Mouse (Mus musculus): ENCODE data around the gene Mis18bp1. TPM values are rescaled to one million over a fixed set of nuclear protein-coding genes. Genes with fewer than 3 reads are reported as not detected.

Gene Mis18bp1
- total RNA-seq (2021) (1 to 10 TPM in 1 of 2 experiments, under 1 TPM in 1; 0.23 to 1.1 TPM), polyA plus RNA-seq (2012; rRNA removed) (0.02 and 0.09 TPM in 2 replicates)
- long read RNA-seq, full-length matches to known transcripts, result 1 of 1 reads
- long read RNA-seq, partial matches to known transcripts, result 0 of 1 reads
- long read RNA-seq, other reads (novel, unspliced or antisense), result 0 of 1 reads

DNA sequence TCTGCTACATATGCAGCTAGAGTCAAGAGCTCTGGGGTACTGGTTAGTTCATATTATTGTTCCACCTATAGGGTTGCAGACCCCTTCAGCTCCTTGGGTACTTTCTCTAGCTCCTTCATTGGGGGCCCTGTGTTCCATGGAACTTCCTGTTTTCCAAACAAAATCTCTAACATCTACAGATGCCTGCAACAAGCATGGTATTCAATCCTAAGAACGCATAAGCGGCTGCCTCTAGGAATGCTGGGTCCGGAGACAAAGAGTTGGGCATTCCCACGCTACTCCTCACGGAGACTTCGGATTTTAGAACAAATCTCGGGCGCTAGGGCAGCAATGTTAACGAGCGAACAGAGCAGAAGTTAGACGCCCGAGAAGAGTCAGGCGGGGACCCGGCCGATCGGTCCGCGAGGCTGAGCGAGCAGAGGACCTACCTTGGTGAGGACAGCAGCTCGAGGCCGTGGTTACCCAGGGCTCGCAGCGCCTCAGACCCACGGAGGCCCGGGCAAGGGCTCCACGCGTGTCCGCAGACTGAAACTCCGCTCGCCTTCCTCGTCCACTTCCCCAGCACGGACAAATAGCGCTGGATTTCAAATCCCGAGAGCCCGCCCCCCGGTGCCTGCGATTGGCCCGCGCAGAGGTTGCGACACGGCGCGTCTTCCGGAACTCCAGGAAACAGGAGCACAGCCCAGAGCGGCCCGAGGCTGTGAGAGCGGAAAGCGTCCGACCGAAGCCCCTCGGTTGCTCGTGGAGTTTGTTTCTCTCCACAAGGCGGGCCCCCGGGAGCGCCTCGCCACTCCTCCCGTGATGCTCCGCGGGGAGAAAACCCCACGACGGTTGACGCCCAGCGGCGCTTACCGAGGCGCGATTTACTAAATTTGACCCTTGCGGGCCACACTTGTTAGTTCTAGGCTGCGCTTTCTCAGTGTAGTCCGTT lies at the start of gene Mis18bp1:
Gene Mis18bp1 (minus strand): TSS at position 584 of the 931 bp plus-strand sequence.
- H3K36me3 ChIP-seq (ENCODE audit: control insufficient read depth, insufficient read depth, low read length), result no peaks in the 10 kb centered on the region
- no peaks in the 10 kb centered on the region for H3K27me3 ChIP-seq (ENCODE audit: control insufficient read depth, insufficient read depth, low read length)
- DNase-seq, result peak; percentile 97
- no peaks in the 10 kb centered on the region for H3K79me2 ChIP-seq (replicated peaks; ENCODE audit: control insufficient read depth, insufficient read depth, low read length)
- H3K9ac ChIP-seq (ENCODE audit: low read depth, low read length), result peak within 1 kb of the TSS; percentile 80
- WGBS, result under 1% methylated on average over 70 of the region's 70 CpGs
- H3K4me1 ChIP-seq (ENCODE audit: control insufficient read depth, insufficient read depth, low read length), result 0 out of 2 replicates have a peak, but pooled peaks cover 2% of the 10 kb centered on the region
- TF ChIP-seq EP300 (IDR thresholded peaks at IDR 0.05; ENCODE audit: insufficient read depth, low read depth, low read length) (0 out of 2 replicates have a peak, but pooled peaks have one; percentile 15), POLR2A (IDR thresholded peaks at IDR 0.05; ENCODE audit: insufficient read depth, low read depth, low read length) (peak; percentile 40; the same call in 1 of the 2 replicates), CTCF (IDR thresholded peaks at IDR 0.05) (no peak)
- H3K4me3 ChIP-seq, result peak within 1 kb of the TSS; percentile 57
- H3K27ac ChIP-seq, result peak within 1 kb of the TSS; percentile 94
- intact Hi-C loops (cut with DNase I), result loop anchor here (2.0 to 5.0 kb wide), 3 partner anchors 95 to 255 kb away; partner anchors contain the start of genes Gm527, Klhl28 and Togaram1

DNA sequence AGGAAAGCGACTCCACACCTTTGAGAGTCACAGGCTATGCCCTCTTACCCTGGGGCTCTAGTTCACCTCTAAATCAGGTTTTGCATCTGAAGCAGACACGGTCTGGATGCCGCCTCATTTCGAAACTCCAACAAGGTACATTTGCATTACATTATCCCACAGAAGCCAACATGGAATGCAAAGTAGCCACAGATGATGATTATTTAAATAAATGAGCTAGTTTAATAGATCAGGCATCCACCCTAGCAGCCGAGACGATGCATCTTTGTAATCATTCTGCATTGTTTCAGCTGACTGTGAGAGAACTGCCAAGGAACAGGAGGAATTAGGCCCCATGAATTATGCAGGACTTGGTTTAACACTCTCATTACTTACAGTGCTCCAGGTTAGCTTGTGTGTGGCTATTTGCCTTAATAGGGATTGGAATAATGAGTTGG lies 44.0 kb upstream of the Mis18bp1 start:
- no peak overlapping the region for H3K9ac ChIP-seq (ENCODE audit: low read depth, low read length)
- 86% methylated on average over 6 of the region's 6 CpGs for WGBS
- intact Hi-C loops (cut with DNase I), result no loop called here
- H3K36me3 ChIP-seq (ENCODE audit: control insufficient read depth, insufficient read depth, low read length), result no peaks in the 10 kb centered on the region
- no peaks in the 10 kb centered on the region for H3K79me2 ChIP-seq (replicated peaks; ENCODE audit: control insufficient read depth, insufficient read depth, low read length)
- H3K27me3 ChIP-seq (ENCODE audit: control insufficient read depth, insufficient read depth, low read length), result no peaks in the 10 kb centered on the region
- no peak for DNase-seq
- no peak overlapping the region for H3K27ac ChIP-seq
- no peak overlapping the region for H3K4me3 ChIP-seq
- H3K4me1 ChIP-seq (ENCODE audit: control insufficient read depth, insufficient read depth, low read length), result no peaks in the 10 kb centered on the region
- TF ChIP-seq CTCF (IDR thresholded peaks at IDR 0.05) (no peak), EP300 (IDR thresholded peaks at IDR 0.05; ENCODE audit: insufficient read depth, low read depth, low read length) (no peak)

DNA sequence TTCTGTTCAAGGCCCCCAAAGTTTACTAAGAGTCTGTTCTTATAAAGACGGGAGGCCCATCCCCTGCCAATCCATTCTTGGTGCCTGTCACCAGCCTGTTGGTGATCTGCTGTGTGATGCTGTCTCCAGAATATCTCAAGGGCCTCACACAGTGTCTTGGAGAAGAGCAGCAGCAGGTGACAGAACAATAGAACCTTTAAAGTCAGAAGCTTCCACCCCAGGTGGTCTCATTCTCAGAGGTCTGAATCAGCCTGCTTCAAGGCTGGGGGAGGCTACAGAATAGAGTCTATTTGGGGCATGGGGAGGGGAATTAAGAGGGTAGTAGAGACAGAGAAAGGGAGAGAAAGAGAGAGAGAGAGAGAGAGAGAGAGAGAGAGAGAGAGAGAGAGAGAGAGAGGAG lies 34.0 kb upstream of the Mis18bp1 start:
- Histone ChIP-seq H3K27ac (no peak overlapping the region), H3K4me3 (no peak overlapping the region), H3K79me2 (replicated peaks; ENCODE audit: control insufficient read depth, insufficient read depth, low read length) (no peaks in the 10 kb centered on the region), H3K27me3 (ENCODE audit: control insufficient read depth, insufficient read depth, low read length) (no peaks in the 10 kb centered on the region), H3K4me1 (ENCODE audit: control insufficient read depth, insufficient read depth, low read length) (no peaks in the 10 kb centered on the region), H3K9ac (ENCODE audit: low read depth, low read length) (no peak overlapping the region), H3K36me3 (ENCODE audit: control insufficient read depth, insufficient read depth, low read length) (no peaks in the 10 kb centered on the region)
- intact Hi-C loops (cut with DNase I), result no loop called here
- TF ChIP-seq EP300 (IDR thresholded peaks at IDR 0.05; ENCODE audit: insufficient read depth, low read depth, low read length), result no peak
- no peak for DNase-seq
- WGBS, result 77% methylated on average over 1 of the region's 1 CpGs

DNA sequence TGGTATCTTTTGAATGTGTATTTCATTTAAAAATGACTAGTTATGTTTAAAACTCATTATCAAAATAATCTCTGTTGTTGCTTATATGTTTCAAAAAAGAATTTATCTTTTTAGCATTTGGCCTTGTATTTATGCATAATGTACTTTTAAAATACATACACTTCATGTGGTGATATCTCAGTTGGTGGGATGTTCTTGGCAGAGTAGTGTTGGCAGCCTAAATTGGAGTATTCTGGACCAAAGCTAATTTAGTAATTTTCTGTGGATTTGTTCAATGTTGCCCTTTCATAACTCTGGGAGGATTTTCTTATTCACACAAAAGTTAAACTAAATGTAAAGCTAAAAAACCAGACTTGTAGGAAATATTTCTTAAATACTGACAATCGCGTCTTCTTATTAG lies 29.4 kb upstream of the Mis18bp1 start:
- WGBS, result 98% methylated on average over 2 of the region's 2 CpGs
- Histone ChIP-seq H3K4me1 (ENCODE audit: control insufficient read depth, insufficient read depth, low read length) (no peaks in the 10 kb centered on the region), H3K9ac (ENCODE audit: low read depth, low read length) (no peak overlapping the region), H3K27me3 (ENCODE audit: control insufficient read depth, insufficient read depth, low read length) (no peaks in the 10 kb centered on the region), H3K36me3 (ENCODE audit: control insufficient read depth, insufficient read depth, low read length) (no peaks in the 10 kb centered on the region), H3K27ac (no peak overlapping the region), H3K79me2 (replicated peaks; ENCODE audit: control insufficient read depth, insufficient read depth, low read length) (no peaks in the 10 kb centered on the region), H3K4me3 (no peak overlapping the region)
- TF ChIP-seq POLR2A (IDR thresholded peaks at IDR 0.05; ENCODE audit: insufficient read depth, low read depth, low read length), result no peak
- TF ChIP-seq EP300 (IDR thresholded peaks at IDR 0.05; ENCODE audit: insufficient read depth, low read depth, low read length), result no peak
- TF ChIP-seq CTCF (IDR thresholded peaks at IDR 0.05), result no peak
- no peak for DNase-seq
- intact Hi-C loops (cut with DNase I), result no loop called here

DNA sequence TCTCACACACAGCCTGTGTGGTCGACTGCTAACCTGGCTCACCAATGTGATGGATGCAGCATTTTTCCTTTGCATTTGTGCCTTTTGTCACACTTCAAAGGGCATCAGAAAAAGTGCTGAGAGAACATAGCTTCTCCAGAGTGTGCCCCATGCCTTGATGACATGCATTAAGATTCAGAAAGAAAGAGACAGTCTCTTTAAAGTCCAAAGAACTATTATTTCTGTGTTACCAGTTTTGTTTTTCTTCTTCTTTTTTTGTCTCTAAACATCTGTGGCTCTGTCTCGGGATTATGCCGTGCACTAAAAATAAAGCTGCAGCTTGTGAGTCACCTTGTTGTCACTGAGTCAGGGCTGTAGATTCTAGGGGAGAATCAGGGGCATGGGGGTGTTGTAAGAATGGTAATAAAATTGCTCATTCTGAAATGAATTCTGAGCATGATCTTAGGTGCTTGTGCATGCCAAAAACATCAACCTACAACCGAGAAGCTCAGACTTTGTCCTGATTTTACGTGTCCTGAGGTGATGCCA lies 21.7 kb upstream of the Mis18bp1 start:
- intact Hi-C loops (cut with DNase I), result no loop called here
- H3K27me3 ChIP-seq (ENCODE audit: control insufficient read depth, insufficient read depth, low read length), result no peaks in the 10 kb centered on the region
- no peak for TF ChIP-seq EP300 (IDR thresholded peaks at IDR 0.05; ENCODE audit: insufficient read depth, low read depth, low read length)
- no peak for TF ChIP-seq CTCF (IDR thresholded peaks at IDR 0.05)
- TF ChIP-seq POLR2A (IDR thresholded peaks at IDR 0.05; ENCODE audit: insufficient read depth, low read depth, low read length), result no peak
- H3K4me1 ChIP-seq (ENCODE audit: control insufficient read depth, insufficient read depth, low read length), result no peaks in the 10 kb centered on the region
- H3K79me2 ChIP-seq (replicated peaks; ENCODE audit: control insufficient read depth, insufficient read depth, low read length), result no peaks in the 10 kb centered on the region
- no peak overlapping the region for H3K9ac ChIP-seq (ENCODE audit: low read depth, low read length)
- no peak for DNase-seq
- WGBS, result 40% methylated on average over 5 of the region's 5 CpGs
- H3K27ac ChIP-seq, result no peak overlapping the region
- no peaks in the 10 kb centered on the region for H3K36me3 ChIP-seq (ENCODE audit: control insufficient read depth, insufficient read depth, low read length)
- no peak overlapping the region for H3K4me3 ChIP-seq

DNA sequence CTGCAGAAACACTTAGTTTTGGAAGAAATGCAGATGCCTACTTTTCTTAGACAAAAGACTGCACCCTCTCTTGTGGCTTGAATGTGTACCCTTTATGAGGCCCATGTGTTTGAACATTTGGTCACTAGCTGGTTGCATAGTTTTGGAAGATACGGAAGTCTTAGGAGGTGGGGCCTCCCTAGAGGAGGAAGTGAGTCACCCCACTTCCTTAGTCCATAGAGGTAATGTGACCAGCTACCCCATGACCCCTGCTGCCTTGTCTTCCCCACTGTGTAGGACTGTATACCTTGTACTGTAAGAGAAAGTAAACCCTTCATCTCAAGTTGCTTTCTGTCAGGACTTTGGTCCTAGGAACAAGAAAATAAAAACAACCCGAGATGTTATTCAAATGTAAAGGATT lies 16.8 kb upstream of the Mis18bp1 start:
- Histone ChIP-seq H3K4me3 (no peak overlapping the region), H3K4me1 (ENCODE audit: control insufficient read depth, insufficient read depth, low read length) (no peaks in the 10 kb centered on the region), H3K27me3 (ENCODE audit: control insufficient read depth, insufficient read depth, low read length) (no peaks in the 10 kb centered on the region), H3K79me2 (replicated peaks; ENCODE audit: control insufficient read depth, insufficient read depth, low read length) (no peaks in the 10 kb centered on the region), H3K9ac (ENCODE audit: low read depth, low read length) (no peak overlapping the region), H3K36me3 (ENCODE audit: control insufficient read depth, insufficient read depth, low read length) (no peaks in the 10 kb centered on the region), H3K27ac (no peak overlapping the region)
- no peak for DNase-seq
- TF ChIP-seq POLR2A (IDR thresholded peaks at IDR 0.05; ENCODE audit: insufficient read depth, low read depth, low read length) (no peak), EP300 (IDR thresholded peaks at IDR 0.05; ENCODE audit: insufficient read depth, low read depth, low read length) (no peak), CTCF (IDR thresholded peaks at IDR 0.05) (no peak)
- intact Hi-C loops (cut with DNase I), result no loop called here
- 65% methylated on average over 2 of the region's 2 CpGs for WGBS

Measured in heart, adult 2 months (tissue).